Mouse (Mus musculus) pancreas, adult 10 weeks (tissue): ENCODE results near the gene Tmem266. TPM values are rescaled to one million over a fixed set of nuclear protein-coding genes. Genes with fewer than 3 reads are reported as not detected.

Experiments
- polyA plus RNA-seq: library from polyadenylated mRNA; stranded (reverse); fragments of 350-450 nt; fragmentation: Illumina TruSeq; extraction: RNeasy Lipid Tissue Mini Kit (QIAGEN cat#74804); gene quantifications from one replicate; pipeline ENCODE4 v1.2.3, GENCODE M21; 2015; ENCODE audit warnings: low read depth, low replicate concordance; ENCODE audit not compliant: insufficient read depth

Tmem266 gene
- 0.33 TPM for polyA plus RNA-seq

GRCm38 (mm10) chr9:55326515-55327233, at the start of gene Tmem266, which contains the start of gene Nrg4:
Gene Tmem266, plus strand, starts transcription at chr9:55326913.
Gene Nrg4, minus strand, starts transcription at chr9:55326844.

Other genes with a start within 250 kb of the Tmem266 start
- gene Ube2q2, start 178.1 kb upstream of the Tmem266 start, polyA plus RNA-seq: 7.4 TPM
- gene Fbxo22, start 118.0 kb upstream of the Tmem266 start, polyA plus RNA-seq: 8.3 TPM
- gene Nrg4, start 69 bp upstream of the Tmem266 start, polyA plus RNA-seq: 0.57 TPM
- 28.5 TPM for gene Etfa, start 185.3 kb downstream of the Tmem266 start, polyA plus RNA-seq
- not detected for gene Isl2, start 211.8 kb downstream of the Tmem266 start, polyA plus RNA-seq